Mouse (Mus musculus) spleen, adult 2 months (tissue): ENCODE measurements around the gene Prss29. TPM values are rescaled to one million over a fixed set of nuclear protein-coding genes. Genes with fewer than 3 reads are reported as not detected.

Experiments
- DNase-seq, 2 experiments: peaks; one replicate each; pipeline versions ENCODE4 v3.0.0 to v3.0.0-alpha.2; 2012 to 2021; ENCODE audit warnings: low spot score in 2 of 2, low read depth in 1 of 2
- H3K27ac ChIP-seq: fragments of 200-500 bp; 2 replicates; pipeline ENCODE4 v1.5.1; 2012; ENCODE audit warnings: low read length, inconsistent platforms; ENCODE audit not compliant: insufficient read depth
- H3K27me3 ChIP-seq: fragments of 200-500 bp; 2 replicates; pipeline ENCODE4 v1.6.1; 2012; ENCODE audit warnings: mild to moderate bottlenecking, moderate library complexity, low read length, inconsistent platforms; ENCODE audit not compliant: control insufficient read depth, insufficient read depth
- H3K36me3 ChIP-seq: fragments of 200-500 bp; 2 replicates; pipeline ENCODE4 v1.6.1; 2012; ENCODE audit warnings: mild to moderate bottlenecking, low read length, inconsistent platforms; ENCODE audit not compliant: control insufficient read depth, insufficient read depth
- H3K4me1 ChIP-seq: fragments of 200-500 bp; 2 replicates; pipeline ENCODE4 v1.6.1; 2011; ENCODE audit warnings: inconsistent platforms; ENCODE audit not compliant: control insufficient read depth, insufficient read depth, insufficient read length
- H3K4me3 ChIP-seq: fragments of 200-500 bp; 2 replicates; pipeline ENCODE4 v1.5.1; 2011; ENCODE audit warnings: mild to moderate bottlenecking, inconsistent platforms; ENCODE audit not compliant: insufficient read depth, insufficient read length; ENCODE audit errors: extremely low read depth
- CTCF ChIP-seq: fragments of 200-500 bp; IDR thresholded peaks from 2 replicates; pipeline ENCODE4 v1.5.1; 2011; ENCODE audit warnings: mild to moderate bottlenecking, inconsistent platforms; ENCODE audit not compliant: insufficient read depth, insufficient read length, insufficient replicate concordance; ENCODE audit errors: extremely low read depth
- POLR2A ChIP-seq: fragments of 200-500 bp; IDR thresholded peaks from 2 replicates; pipeline ENCODE4 v1.6.1; 2011; ENCODE audit warnings: low read depth, low read length, inconsistent platforms
- WGBS: fragments of 180-500 bp; shearing (Covaris S2); methylation state at CpG from one replicate; pipeline ENCODE4 v1.1.7; 2018; 5-methylcytosine and 5-hydroxymethylcytosine counted together
- polyA plus RNA-seq: library from polyadenylated mRNA; depleted of rRNA; stranded (reverse); fragments of >200 nt; gene quantifications from 2 replicates; pipeline ENCODE4 v1.2.3, GENCODE M21; 2012; rRNA removed

Gene Prss29
- polyA plus RNA-seq, result 0.26 and 0.32 TPM in 2 replicates

DNA sequence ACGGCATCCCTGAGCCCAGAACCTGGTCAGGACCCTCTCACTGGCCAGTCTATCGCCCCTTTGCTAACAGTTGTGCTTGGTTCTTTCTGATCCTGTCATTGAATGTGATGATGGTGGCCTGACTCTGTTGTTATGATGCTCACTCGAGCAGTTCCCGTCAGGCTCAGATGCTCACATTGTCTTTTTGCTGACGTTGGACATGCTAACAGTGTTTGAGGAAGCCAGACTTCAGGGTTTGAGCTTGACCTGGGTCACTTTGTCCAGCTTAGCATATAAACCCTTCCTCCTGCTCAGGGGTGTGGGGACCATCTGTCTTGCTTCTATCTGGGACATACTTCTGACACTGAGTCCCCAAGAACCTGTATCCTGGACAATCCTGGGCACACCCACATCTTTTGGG lies at the start of gene Prss29:
Gene Prss29 (plus strand): TSS at position 301 of the 400 bp plus-strand sequence.
- 66% methylated on average over 5 of the region's 5 CpGs for WGBS
- no peaks in the 10 kb centered on the region for H3K36me3 ChIP-seq
- H3K4me3 ChIP-seq, result no peak within 1 kb of the TSS
- H3K27me3 ChIP-seq, result no peaks in the 10 kb centered on the region
- no peaks in the 10 kb centered on the region for H3K4me1 ChIP-seq
- H3K27ac ChIP-seq, result no peak within 1 kb of the TSS
- DNase-seq, result no peak
- TF ChIP-seq CTCF, result no peak
- TF ChIP-seq POLR2A, result no peak

GRCm38 (mm10) chr17:25270795-25271335 lies 47.6 kb upstream of the Prss29 start:
- Histone ChIP-seq H3K36me3 (peaks cover 29% of the 10 kb centered on the region), H3K27me3 (no peaks in the 10 kb centered on the region), H3K4me3 (no peak overlapping the region), H3K4me1 (peaks cover 13% of the 10 kb centered on the region; the same call in 1 of the 2 replicates), H3K27ac (no peak overlapping the region)
- 62% methylated on average over 2 of the region's 2 CpGs for WGBS
- no peak for TF ChIP-seq POLR2A
- no peak for TF ChIP-seq CTCF
- no peak for DNase-seq

- H3K36me3 ChIP-seq, result peaks cover 17% of the 10 kb centered on the region
- H3K27me3 ChIP-seq, result no peaks in the 10 kb centered on the region
- DNase-seq, result no peak
- TF ChIP-seq POLR2A (no peak), CTCF (no peak)
- peak overlapping the region; percentile 99; the same call in 1 of the 2 replicates for H3K27ac ChIP-seq
- H3K4me1 ChIP-seq, result peaks cover 13% of the 10 kb centered on the region; the same call in 1 of the 2 replicates
- peak overlapping the region; percentile 75 for H3K4me3 ChIP-seq
- WGBS, result 1% methylated on average over 10 of the region's 10 CpGs
Measured at GRCm38 (mm10) chr17:25272326-25272725, 46.1 kb upstream of the Prss29 start.

GRCm38 (mm10) chr17:25272951-25273705 lies 45.3 kb upstream of the Prss29 start:
- WGBS, result under 1% methylated on average over 86 of the region's 92 CpGs
- H3K4me1 ChIP-seq, result peaks cover 13% of the 10 kb centered on the region; the same call in 1 of the 2 replicates
- peaks cover 9% of the 10 kb centered on the region for H3K36me3 ChIP-seq
- DNase-seq, result peak; percentile 42 to 74
- H3K27ac ChIP-seq, result peak overlapping the region; percentile 99
- H3K27me3 ChIP-seq, result no peaks in the 10 kb centered on the region
- peak; percentile 48 for TF ChIP-seq POLR2A
- TF ChIP-seq CTCF, result no peak
- peak overlapping the region; percentile 75 for H3K4me3 ChIP-seq

DNA sequence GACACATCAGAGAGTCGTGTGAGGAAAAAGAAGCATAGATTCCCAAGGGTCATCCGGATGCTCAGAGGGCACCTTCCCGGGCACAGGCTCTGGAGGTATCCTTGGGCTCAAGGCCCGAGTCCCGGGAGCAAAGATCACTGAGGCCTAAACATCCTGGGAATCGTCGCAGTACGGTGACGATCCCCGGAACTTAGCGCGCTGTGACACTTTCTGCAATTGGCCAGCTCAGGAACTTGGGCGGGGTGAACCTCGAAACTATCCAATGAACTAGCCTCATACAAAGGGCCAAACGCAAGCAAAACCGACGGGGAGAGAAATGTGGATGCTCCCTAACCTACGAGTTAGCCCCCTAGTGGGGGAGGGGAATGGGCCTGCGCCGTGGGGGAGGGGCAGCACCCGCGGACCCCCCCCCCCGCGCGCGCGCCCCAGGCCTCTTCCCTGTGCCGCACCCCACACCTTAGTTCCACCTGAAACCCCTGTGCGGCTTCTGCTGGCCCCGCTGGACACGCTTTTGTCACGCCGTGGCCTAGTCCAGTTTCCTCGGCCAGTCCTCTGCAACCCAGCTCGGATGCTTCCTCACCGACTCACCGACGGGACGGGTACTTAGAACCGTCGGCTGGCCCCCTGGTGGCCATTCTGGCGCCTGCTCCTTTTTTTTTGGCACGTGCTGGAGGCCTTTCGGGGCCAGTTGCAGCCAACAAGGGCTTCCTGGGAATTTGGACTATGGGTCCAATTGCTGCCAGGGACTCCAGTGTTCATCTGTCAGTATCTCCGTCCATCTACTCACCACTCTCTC lies 44.5 kb upstream of the Prss29 start:
- peak; percentile 85 to 99 for DNase-seq
- peak; percentile 67; the same call in 1 of the 2 replicates for TF ChIP-seq CTCF
- peak; percentile 35 for TF ChIP-seq POLR2A
- 1% methylated on average over 44 of the region's 45 CpGs for WGBS

GRCm38 (mm10) chr17:25274571-25275346 lies 43.7 kb upstream of the Prss29 start, which contains the start of gene Ube2i:
Gene Ube2i, minus strand, starts transcription at chr17:25274622.
- Histone ChIP-seq H3K4me3 (peak within 1 kb of the TSS; percentile 75), H3K36me3 (no peaks in the 10 kb centered on the region), H3K27me3 (no peaks in the 10 kb centered on the region), H3K4me1 (peaks cover 13% of the 10 kb centered on the region; the same call in 1 of the 2 replicates), H3K27ac (peak within 1 kb of the TSS; percentile 99)
- 81% methylated on average over 9 of the region's 9 CpGs for WGBS
- no peak for TF ChIP-seq POLR2A
- no peak for TF ChIP-seq CTCF
- no peak for DNase-seq

More for the DNA sequence above, 44.5 kb upstream of the Prss29 start:
- Histone ChIP-seq H3K36me3 (peaks cover 1% of the 10 kb centered on the region), H3K4me1 (peaks cover 13% of the 10 kb centered on the region; the same call in 1 of the 2 replicates), H3K27me3 (no peaks in the 10 kb centered on the region), H3K4me3 (peak overlapping the region; percentile 75), H3K27ac (peak overlapping the region; percentile 99)
